Mouse (Mus musculus): ENCODE results near the gene Tshb.

DNA sequence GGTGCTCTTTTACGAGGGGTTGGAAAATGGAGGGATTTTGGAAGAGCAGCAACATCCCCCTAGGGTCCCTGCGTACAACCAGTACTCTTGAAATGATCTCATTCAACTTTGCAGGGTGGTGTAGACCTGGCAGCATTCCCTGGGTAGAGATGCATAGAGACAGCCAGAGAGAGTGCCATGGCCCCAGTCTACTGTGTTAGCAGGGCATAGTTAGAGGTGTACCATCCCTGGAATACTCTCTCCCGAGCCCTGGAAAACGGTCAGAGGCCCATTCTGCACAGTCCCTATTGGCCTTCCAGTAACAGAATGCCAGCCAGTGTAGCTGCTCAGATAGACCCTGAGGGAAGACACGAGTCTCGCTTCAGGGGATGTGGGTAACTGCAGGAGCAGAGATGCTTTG lies 46.9 kb downstream of the Tshb start:
- TF ChIP-seq POLR2A (IDR thresholded peaks at IDR 0.05; ENCODE audit: control insufficient read depth, extremely low read depth, insufficient read depth, low read length, poor library complexity) (no peak), CTCF (IDR thresholded peaks at IDR 0.05; ENCODE audit: borderline replicate concordance, control insufficient read depth, extremely low read depth, insufficient read depth, low read length, poor library complexity) (no peak)

Measured in thymus, adult 2 months (tissue).